Mouse (Mus musculus) cerebellum, adult 2 months (tissue): ENCODE measurements around the gene Szt2. TPM values are rescaled to one million over a fixed set of nuclear protein-coding genes. Genes with fewer than 3 reads are reported as not detected.

Experiments used
- DNase-seq, 2 experiments: peaks; one replicate each; pipeline ENCODE4 v3.0.0; 2021
- H3K27ac ChIP-seq: fragments of 200-500 bp; 2 replicates; pipeline ENCODE4 v1.5.1; 2012; ENCODE audit warnings: low read length, control low read depth, inconsistent platforms; ENCODE audit not compliant: insufficient read depth
- H3K27me3 ChIP-seq: fragments of 200-500 bp; 2 replicates; pipeline ENCODE4 v1.6.1; 2012; ENCODE audit warnings: inconsistent platforms, mild to moderate bottlenecking, low read length, moderate library complexity; ENCODE audit not compliant: control insufficient read depth, insufficient read depth
- H3K4me1 ChIP-seq: fragments of 200-500 bp; 2 replicates; pipeline ENCODE4 v1.6.1; 2011; ENCODE audit warnings: low read length; ENCODE audit not compliant: control insufficient read depth, insufficient read depth
- H3K4me3 ChIP-seq: fragments of 200-500 bp; replicated peaks from 2 replicates; pipeline ENCODE3; 2011; ENCODE audit warnings: mild to moderate bottlenecking, low read depth, low read length, control low read depth; ENCODE audit not compliant: insufficient read depth
- CTCF ChIP-seq: fragments of 200-500 bp; IDR thresholded peaks from 2 replicates; pipeline ENCODE4 v1.5.1; 2011; ENCODE audit warnings: low read depth, mild to moderate bottlenecking, control low read depth, low read length, moderate library complexity, borderline replicate concordance; ENCODE audit not compliant: insufficient read depth
- POLR2A ChIP-seq: fragments of 200-500 bp; IDR thresholded peaks from 2 replicates; pipeline ENCODE4 v1.6.1; 2011; ENCODE audit warnings: low read length, control low read depth, borderline replicate concordance; ENCODE audit not compliant: insufficient read depth
- WGBS: fragments of 180-500 bp; shearing (Covaris S2); methylation state at CpG from one replicate; pipeline ENCODE4 v1.1.7; 2018; 5-methylcytosine and 5-hydroxymethylcytosine counted together
- polyA plus RNA-seq: library from polyadenylated mRNA; depleted of rRNA; stranded (reverse); fragments of >200 nt; gene quantifications from 2 replicates; pipeline ENCODE4 v1.2.3, GENCODE M21; 2012

Szt2 gene
- polyA plus RNA-seq, 1 experiment: 38.0 TPM

DNA sequence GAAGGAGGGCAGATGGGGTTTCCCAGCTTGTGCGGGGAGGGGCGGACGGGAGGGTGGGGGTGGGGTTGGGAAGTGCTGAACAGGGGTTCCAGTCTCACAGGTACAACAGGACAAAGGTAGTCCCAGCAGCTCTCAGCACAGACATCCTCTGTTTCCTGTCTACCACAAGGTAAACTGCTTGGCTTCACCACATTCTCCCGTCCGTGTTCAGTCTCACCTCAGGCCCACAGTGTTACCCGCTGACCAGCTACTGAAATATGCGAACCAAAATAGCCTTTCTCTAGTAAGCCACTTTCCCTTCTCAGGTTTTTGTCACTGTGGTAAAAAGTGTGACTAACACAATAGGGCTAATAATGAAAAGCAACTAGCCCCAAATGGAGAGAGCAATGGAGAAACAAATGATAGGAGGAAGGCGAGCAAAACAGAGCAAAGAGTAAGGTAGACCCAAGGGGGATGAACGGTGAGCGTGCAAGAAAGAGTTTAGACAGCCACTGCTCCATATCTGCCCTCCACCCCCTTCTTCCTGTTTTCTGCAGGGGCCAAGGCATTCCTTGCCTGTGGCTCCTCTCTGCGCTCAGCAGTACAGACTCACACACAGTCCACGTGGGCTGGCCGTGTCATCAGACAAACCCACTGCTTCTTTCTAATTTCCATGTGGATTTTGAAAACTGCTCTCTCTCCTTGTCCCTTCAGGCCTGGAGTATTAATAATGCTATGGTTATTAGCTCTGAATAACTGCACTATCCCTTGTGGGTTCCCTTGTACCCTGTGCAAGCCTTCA is 61.4 kb downstream of the Szt2 start:
- H3K4me3 ChIP-seq: no peak overlapping the region
- H3K27me3 ChIP-seq: no peaks in the 10 kb centered on the region
- no peak for TF ChIP-seq CTCF
- 74% methylated on average over 13 of the region's 13 CpGs for WGBS
- no peak overlapping the region for H3K27ac ChIP-seq
- H3K4me1 ChIP-seq: no peaks in the 10 kb centered on the region
- DNase-seq: no peak

DNA sequence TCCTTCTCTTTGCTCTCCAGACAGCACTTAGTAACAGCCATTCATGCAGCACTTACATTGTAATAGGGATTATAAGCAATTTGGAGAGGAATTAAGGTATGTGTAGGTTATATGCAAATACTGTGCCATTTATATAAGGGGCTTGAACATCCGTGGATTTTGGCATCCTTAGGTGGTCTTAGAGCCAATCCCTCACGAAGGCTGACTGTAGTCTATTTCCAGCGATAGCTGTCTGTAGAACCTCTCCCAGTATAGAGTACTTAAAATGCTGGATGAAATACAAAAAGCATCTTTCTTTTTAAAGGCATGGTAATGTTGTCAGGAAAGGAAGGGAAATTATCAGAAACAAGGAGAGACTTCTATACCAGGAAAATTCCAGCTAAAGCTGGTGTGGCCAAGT is 67.6 kb downstream of the Szt2 start:
- no peak overlapping the region for H3K27ac ChIP-seq
- no peak for TF ChIP-seq CTCF
- no peak for TF ChIP-seq POLR2A
- no peak for DNase-seq
- no peak overlapping the region for H3K4me3 ChIP-seq
- WGBS: 61% methylated on average over 3 of the region's 3 CpGs
- no peaks in the 10 kb centered on the region for H3K27me3 ChIP-seq
- H3K4me1 ChIP-seq: no peaks in the 10 kb centered on the region

DNA sequence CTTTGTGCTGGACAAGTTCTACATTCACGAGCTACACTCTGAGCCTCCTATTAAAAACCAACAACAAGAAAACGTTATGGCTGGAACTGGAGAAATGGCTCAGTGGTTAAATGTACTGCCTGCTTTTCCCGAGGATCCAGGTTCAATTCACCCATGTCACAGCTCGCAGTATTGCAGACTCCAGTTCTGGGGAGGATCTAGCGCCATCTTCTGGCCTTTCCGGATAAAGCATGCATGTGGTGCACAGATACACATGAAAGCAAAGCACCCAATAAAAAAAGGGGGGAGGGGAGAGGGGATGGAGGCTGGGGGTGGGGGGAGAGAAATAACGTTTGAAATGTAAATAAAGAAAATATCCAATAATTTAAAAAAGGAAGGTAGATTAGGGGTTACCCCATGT is 72.4 kb downstream of the Szt2 start:
- H3K27me3 ChIP-seq: no peaks in the 10 kb centered on the region
- 16% methylated on average over 7 of the region's 7 CpGs for WGBS
- no peak overlapping the region for H3K27ac ChIP-seq
- no peak overlapping the region for H3K4me3 ChIP-seq
- peak in 1 of 2 experiments; percentile 7 for DNase-seq
- H3K4me1 ChIP-seq: no peaks in the 10 kb centered on the region
- TF ChIP-seq CTCF (peak; percentile 30; the same call in 1 of the 2 replicates), POLR2A (no peak)

DNA sequence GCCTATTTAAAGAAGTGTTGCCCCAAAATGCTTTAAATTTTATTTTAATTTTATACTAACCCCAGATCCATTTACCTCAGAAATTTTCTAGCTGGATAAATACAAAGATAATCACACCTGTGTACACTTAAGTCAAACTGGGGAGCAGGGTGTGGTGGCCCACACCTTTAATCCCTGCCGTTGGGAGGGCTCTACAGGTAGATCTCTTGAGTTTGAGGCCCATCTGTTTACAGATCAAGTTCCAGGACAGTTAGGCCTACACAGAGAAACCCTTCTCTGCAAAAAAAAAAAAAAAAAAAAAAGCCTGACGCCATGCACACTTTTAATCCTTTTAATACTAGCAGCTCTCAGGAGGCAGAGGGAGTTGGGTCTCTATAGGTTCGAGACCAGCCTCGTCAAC is 73.1 kb downstream of the Szt2 start:
- no peak overlapping the region for H3K27ac ChIP-seq
- no peak for TF ChIP-seq POLR2A
- no peak for TF ChIP-seq CTCF
- no peak for DNase-seq
- no peaks in the 10 kb centered on the region for H3K27me3 ChIP-seq
- no peaks in the 10 kb centered on the region for H3K4me1 ChIP-seq
- no peak overlapping the region for H3K4me3 ChIP-seq
- 83% methylated on average over 4 of the region's 4 CpGs for WGBS

DNA sequence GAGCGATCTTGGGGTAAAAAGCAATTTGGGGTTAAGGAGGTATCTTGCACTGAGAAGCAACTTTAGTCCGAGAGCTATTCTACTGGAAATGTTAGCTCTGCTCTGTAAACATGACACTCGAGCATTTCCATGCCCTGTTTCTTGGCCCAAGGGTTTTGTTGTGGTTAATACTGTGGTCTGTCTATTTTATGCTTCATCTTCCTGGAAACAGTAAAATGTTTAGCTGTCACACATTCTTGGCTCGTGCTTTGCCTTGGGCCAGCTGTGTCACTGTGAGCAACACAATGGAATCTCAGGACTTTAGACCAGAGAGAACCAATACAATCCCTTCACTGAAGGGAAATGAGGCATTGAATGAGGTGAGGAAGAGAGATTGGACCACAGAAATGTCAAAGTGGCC is 77.3 kb downstream of the Szt2 start:
- H3K4me3 ChIP-seq: no peak overlapping the region
- TF ChIP-seq POLR2A (no peak), CTCF (no peak)
- no peaks in the 10 kb centered on the region for H3K4me1 ChIP-seq
- no peaks in the 10 kb centered on the region for H3K27me3 ChIP-seq
- no peak for DNase-seq
- 34% methylated on average over 4 of the region's 4 CpGs for WGBS
- no peak overlapping the region for H3K27ac ChIP-seq

DNA sequence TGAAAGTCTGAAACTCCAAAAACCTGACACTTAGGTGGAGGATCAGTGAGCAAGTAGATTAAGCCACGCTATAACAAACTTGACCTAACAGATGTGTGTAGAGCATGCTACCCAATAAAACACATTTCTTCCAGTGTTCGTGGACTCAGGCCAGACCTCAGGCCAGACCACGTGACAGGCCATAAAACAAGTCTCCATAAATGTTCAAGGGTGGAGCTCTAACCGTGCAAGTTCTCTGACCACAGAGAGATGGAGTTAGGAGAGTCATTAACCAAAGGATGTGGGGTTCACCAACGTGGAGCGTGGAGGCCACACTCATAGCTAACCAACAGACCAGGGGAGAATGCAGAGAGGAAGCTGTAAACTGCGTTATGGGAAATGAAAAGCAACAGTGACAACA is 82.6 kb downstream of the Szt2 start:
- Histone ChIP-seq H3K27ac (no peak overlapping the region), H3K4me1 (no peaks in the 10 kb centered on the region), H3K4me3 (no peak overlapping the region), H3K27me3 (no peaks in the 10 kb centered on the region)
- 74% methylated on average over 7 of the region's 7 CpGs for WGBS
- DNase-seq: no peak
- TF ChIP-seq CTCF: no peak
- no peak for TF ChIP-seq POLR2A

DNA sequence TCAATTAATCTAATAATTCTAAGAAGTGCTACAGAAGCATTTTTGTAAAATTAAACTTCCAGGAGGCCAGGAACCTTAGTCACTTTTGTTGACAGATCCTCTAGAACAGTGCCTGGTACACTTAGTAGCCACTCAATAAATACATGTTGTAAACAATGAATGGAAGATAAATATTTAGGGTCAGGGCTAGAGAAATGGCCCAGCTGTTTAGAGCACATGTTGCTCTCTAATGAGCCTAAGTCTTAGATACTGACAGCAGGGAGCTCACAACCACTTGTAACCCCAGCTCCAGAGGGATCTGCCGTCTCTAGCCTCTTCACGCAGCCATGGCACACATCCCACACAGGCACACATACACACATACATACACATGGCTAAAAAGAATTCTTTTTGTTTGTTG is 88.4 kb downstream of the Szt2 start:
- no peaks in the 10 kb centered on the region for H3K4me1 ChIP-seq
- DNase-seq: no peak
- H3K27ac ChIP-seq: no peak overlapping the region
- WGBS: 58% methylated on average over 2 of the region's 2 CpGs
- no peaks in the 10 kb centered on the region for H3K27me3 ChIP-seq
- TF ChIP-seq CTCF (no peak), POLR2A (no peak)
- H3K4me3 ChIP-seq: no peak overlapping the region

DNA sequence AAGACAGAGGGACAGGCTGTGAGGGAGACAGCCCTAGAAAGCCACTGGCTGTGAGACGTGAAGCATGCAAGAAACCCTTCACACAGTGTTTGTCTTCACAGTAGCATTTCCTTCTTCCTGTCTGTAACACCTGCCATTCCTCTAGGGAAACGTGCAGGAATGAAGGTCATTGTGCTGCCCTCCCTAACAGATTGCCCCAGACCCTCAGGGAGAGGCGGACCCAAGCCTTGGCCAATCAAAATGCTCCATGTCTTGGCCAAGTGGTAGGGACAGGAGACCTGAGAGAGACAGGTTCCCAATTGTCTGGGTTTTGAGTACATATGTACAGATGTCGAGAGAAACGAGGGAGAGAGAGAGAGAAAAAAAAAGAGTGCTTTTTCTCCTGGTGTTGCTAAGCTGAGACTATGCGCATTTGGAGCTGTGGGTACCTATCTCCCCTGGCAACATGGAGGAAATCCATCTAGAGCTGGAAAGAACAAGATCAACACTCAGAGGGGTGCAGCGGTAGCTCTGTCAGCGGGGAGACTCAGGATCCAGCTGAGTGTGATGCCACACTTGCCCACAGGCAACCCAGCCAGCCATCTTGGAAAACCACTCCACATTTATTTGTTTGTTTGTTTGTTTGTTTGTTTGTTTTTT is 89.2 kb downstream of the Szt2 start:
- Histone ChIP-seq H3K4me3 (no peak overlapping the region), H3K4me1 (no peaks in the 10 kb centered on the region), H3K27ac (no peak overlapping the region), H3K27me3 (no peaks in the 10 kb centered on the region)
- TF ChIP-seq POLR2A (no peak), CTCF (no peak)
- 26% methylated on average over 8 of the region's 8 CpGs for WGBS
- no peak for DNase-seq
